Mouse (Mus musculus): ENCODE results near the gene Btg1.

The Btg1 gene

DNA sequence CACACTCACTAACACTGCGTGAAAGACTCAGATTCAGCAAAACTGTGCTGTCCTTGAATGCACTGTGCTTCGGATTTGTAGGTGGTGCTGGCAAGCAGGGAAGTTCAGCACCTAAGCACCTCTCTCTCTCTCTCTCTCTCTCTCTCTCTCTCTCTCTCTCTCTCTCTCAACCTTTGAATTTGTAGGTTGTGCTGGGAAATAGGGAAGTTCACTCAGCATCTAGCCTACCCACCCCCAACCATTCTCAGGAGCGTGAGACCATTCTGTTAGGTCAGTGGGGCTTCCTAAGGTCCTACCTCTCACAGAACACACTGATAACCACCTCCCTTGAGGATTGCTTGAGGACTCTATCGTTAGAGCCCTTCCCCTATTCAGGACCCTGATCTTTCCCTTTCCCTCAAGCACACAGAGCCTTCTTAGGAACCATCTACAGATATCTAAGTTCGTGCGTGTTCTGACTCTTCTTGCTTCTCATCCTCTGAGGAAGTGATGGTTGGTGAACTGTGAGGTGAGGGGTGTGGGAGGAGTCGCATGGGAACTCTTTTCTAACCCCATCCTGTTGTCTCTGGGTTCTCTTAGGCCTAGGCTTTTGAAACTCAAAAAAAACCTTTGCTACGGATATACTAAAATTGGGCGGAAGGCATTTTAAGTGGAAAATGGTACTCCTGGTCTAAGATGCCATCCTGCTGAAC, 47.1 kb downstream of the Btg1 start:
- DNase-seq (ENCODE audit: low spot score in 2 of 2) = no peak

Data from frontal cortex, postnatal 36 days (tissue).